Mouse (Mus musculus): ENCODE data around the gene Xcl1. TPM values are rescaled to one million over a fixed set of nuclear protein-coding genes. Genes with fewer than 3 reads are reported as not detected.

Xcl1 gene
- polyA plus RNA-seq, 1 experiment from 2014 or later, result not detected

DNA sequence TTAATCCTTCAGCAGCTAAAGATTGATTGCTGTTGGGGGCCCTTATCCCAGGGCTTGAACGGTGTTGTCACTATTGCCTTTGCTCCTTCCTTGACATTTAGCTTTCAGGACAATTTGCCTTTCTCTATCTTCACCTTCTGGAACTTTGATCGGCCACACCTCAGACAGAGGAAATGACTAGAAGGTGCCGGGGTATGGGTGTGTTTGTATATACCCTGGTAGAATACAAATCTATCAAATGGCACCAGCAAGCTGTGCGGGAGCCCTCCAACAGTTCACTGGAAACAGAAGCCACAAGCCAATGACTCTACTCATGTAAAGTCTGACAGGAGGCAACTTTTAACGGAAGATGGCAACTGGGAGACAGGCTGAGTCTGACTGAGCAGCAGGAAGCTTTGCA, 37.4 kb upstream of the Xcl1 start:
- Histone ChIP-seq H3K4me3 (replicated peaks; ENCODE audit: low read depth, low read length) (no peak overlapping the region), H3K27me3 (ENCODE audit: insufficient read depth, low read length) (no peaks in the 10 kb centered on the region), H3K4me1 (replicated peaks; ENCODE audit: insufficient read depth, low read length) (no peaks in the 10 kb centered on the region), H3K36me3 (ENCODE audit: insufficient read depth, low read length) (no peaks in the 10 kb centered on the region), H3K4me2 (ENCODE audit: low read length) (no peak overlapping the region), H3K9me3 (replicated peaks; ENCODE audit: low read length) (no peaks in the 10 kb centered on the region), H3K9ac (ENCODE audit: low read depth, low read length) (no peak overlapping the region), H3K27ac (no peak overlapping the region)
- 74% methylated on average over 5 of the region's 5 CpGs for WGBS
- ATAC-seq (replicated peaks; ENCODE audit: low FRiP score, low read depth), result no peak
- DNase-seq (ENCODE audit: low spot score), result no peak
- no peak for TF ChIP-seq CTCF (IDR thresholded peaks at IDR 0.05; ENCODE audit: low read depth)

DNA sequence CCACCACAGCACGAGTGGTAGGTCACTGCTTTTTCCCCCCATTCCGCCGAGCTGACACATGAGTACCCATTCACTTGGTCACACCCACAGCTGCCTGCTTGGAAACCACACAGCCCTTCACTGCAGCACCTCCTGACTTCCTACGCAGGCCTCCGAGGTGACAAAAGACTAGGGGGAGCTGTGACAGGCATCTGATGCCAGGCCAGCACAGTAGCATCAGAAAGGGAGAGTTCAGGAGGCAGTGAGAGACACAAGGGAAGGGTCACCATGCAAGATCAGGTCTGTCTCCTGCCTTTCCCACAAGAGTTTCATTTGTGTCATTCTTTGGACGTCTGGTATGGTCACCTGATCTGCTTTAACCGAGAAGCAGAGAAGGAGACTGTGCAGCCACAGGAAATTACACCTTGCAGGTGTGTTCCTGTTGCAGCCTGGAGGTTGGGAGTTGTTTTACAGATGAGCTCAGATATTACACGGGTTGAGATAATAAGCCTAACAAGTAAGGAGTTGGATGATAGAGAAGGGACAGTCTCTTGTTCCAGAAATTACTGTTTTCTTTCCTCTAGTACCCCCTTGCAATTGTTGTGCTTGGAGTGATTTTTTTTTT, 30.9 kb upstream of the Xcl1 start:
- Histone ChIP-seq H3K9me3 (replicated peaks; ENCODE audit: low read length) (no peaks in the 10 kb centered on the region), H3K27ac (no peak overlapping the region), H3K4me1 (replicated peaks; ENCODE audit: insufficient read depth, low read length) (no peaks in the 10 kb centered on the region), H3K4me2 (ENCODE audit: low read length) (no peak overlapping the region), H3K4me3 (replicated peaks; ENCODE audit: low read depth, low read length) (no peak overlapping the region), H3K9ac (ENCODE audit: low read depth, low read length) (no peak overlapping the region), H3K36me3 (ENCODE audit: insufficient read depth, low read length) (no peaks in the 10 kb centered on the region), H3K27me3 (ENCODE audit: insufficient read depth, low read length) (no peaks in the 10 kb centered on the region)
- TF ChIP-seq CTCF (IDR thresholded peaks at IDR 0.05; ENCODE audit: low read depth), result no peak
- ATAC-seq (replicated peaks; ENCODE audit: low FRiP score, low read depth) (no peak), DNase-seq (ENCODE audit: low spot score) (no peak)
- WGBS, result 34% methylated on average over 8 of the region's 8 CpGs

DNA sequence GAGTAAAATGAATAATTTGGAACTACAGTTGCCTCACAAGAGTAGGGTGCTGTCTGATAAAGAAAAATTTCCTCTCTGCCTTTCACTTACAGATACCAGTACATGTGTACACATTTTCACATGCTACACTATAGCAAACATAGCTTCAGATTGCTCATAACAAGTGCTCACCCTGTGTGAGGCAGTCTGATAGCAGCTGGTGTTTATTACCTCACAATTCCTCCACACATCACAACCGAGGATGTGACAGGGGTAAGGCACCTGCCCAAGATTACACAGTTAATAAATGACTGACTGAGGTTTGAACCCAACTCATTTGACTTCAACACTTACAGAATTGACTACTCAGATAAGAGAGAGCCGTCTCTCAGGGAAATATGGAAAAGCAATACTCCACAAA, 25.3 kb upstream of the Xcl1 start:
- Histone ChIP-seq H3K9me3 (replicated peaks; ENCODE audit: low read length) (no peaks in the 10 kb centered on the region), H3K4me3 (replicated peaks; ENCODE audit: low read depth, low read length) (no peak overlapping the region), H3K27ac (no peak overlapping the region), H3K9ac (ENCODE audit: low read depth, low read length) (no peak overlapping the region), H3K4me1 (replicated peaks; ENCODE audit: insufficient read depth, low read length) (no peaks in the 10 kb centered on the region), H3K36me3 (ENCODE audit: insufficient read depth, low read length) (no peaks in the 10 kb centered on the region), H3K4me2 (ENCODE audit: low read length) (no peak overlapping the region), H3K27me3 (ENCODE audit: insufficient read depth, low read length) (no peaks in the 10 kb centered on the region)
- WGBS, result 37% methylated on average over 2 of the region's 2 CpGs
- ATAC-seq (replicated peaks; ENCODE audit: low FRiP score, low read depth) (no peak), DNase-seq (ENCODE audit: low spot score) (no peak)
- TF ChIP-seq CTCF (IDR thresholded peaks at IDR 0.05; ENCODE audit: low read depth), result no peak

DNA sequence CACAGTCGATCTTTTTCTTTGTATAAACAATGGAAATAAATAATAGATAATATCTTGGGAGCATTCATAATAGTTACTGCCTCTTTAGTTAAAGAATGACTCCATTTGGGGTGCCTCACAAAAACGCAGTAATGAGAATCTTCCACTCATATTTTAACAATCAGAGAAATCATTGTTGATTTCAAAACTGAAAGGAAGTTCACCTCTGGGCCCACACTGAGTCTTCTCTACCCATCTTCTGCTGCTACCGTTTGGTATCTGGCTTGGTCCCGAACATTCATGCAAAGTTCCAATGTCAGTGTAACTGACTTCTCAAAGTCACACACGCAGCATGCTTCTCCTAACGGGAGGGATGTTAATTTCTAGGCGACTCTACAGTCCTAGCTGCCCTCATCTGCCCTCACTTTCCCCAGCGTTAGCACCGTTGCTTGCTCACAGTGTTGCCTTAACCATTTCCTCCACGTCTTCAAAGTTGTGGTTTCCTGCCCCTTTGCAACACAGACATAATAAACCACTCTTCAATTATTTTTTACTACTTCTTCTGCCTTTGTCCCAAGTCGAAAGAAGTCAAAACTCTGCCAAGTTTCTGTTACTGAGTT, 24.6 kb upstream of the Xcl1 start:
- DNase-seq (ENCODE audit: low spot score) (peak; percentile 11), ATAC-seq (replicated peaks; ENCODE audit: low FRiP score, low read depth) (no peak)
- no peaks in the 10 kb centered on the region for H3K9me3 ChIP-seq (replicated peaks; ENCODE audit: low read length)
- H3K27ac ChIP-seq, result no peak overlapping the region
- H3K9ac ChIP-seq (ENCODE audit: low read depth, low read length), result no peak overlapping the region
- no peaks in the 10 kb centered on the region for H3K4me1 ChIP-seq (replicated peaks; ENCODE audit: insufficient read depth, low read length)
- H3K36me3 ChIP-seq (ENCODE audit: insufficient read depth, low read length), result no peaks in the 10 kb centered on the region
- 50% methylated on average over 11 of the region's 11 CpGs for WGBS
- TF ChIP-seq CTCF (IDR thresholded peaks at IDR 0.05; ENCODE audit: low read depth), result no peak
- no peak overlapping the region for H3K4me2 ChIP-seq (ENCODE audit: low read length)
- no peak overlapping the region for H3K4me3 ChIP-seq (replicated peaks; ENCODE audit: low read depth, low read length)
- no peaks in the 10 kb centered on the region for H3K27me3 ChIP-seq (ENCODE audit: insufficient read depth, low read length)

DNA sequence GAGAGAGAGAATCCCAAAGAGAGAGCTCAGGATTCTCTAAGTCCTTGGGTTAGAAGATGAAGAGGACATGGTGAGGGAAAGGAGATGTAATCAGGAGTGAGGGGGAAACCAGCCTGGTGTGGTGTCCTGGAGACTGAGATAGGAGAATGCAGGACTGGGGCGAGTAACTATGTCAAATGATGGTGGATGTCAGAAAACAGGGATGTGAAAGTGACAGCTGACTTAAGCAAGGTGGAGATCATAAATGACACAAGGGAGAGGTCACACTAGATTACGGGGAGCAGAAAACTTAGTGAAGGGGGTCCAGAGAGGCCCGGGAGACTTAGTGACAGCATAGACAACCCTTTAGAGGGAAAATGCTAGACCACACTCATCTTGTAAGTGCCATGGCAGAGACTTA, 23.8 kb upstream of the Xcl1 start:
- H3K4me1 ChIP-seq (replicated peaks; ENCODE audit: insufficient read depth, low read length), result no peaks in the 10 kb centered on the region
- no peak overlapping the region for H3K4me3 ChIP-seq (replicated peaks; ENCODE audit: low read depth, low read length)
- DNase-seq (ENCODE audit: low spot score), result no peak
- no peak overlapping the region for H3K27ac ChIP-seq
- TF ChIP-seq CTCF (IDR thresholded peaks at IDR 0.05; ENCODE audit: low read depth), result no peak
- ATAC-seq (replicated peaks; ENCODE audit: low FRiP score, low read depth), result no peak
- no peak overlapping the region for H3K4me2 ChIP-seq (ENCODE audit: low read length)
- 88% methylated on average over 3 of the region's 3 CpGs for WGBS
- H3K9me3 ChIP-seq (replicated peaks; ENCODE audit: low read length), result no peaks in the 10 kb centered on the region
- no peaks in the 10 kb centered on the region for H3K36me3 ChIP-seq (ENCODE audit: insufficient read depth, low read length)
- no peaks in the 10 kb centered on the region for H3K27me3 ChIP-seq (ENCODE audit: insufficient read depth, low read length)
- H3K9ac ChIP-seq (ENCODE audit: low read depth, low read length), result no peak overlapping the region

DNA sequence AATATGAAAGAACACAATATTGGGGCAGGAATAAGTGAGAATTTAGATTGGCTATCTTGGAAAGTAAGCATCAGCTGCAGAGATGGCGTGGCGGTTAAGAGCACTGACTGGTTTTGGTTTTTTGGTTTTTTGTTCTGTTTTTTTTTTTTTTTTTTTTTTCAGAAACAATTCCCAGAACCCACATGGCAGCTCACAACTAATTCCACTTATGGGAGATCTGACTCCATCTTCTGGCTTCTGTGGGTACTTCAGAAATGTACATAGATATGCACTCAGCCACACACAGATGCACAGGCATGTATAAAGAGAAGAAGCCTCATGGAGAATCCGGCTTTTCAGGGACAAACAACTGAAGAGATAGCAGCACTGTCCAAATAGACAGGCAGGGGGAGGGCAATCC, 22.6 kb upstream of the Xcl1 start:
- WGBS, result 88% methylated on average over 3 of the region's 3 CpGs
- no peak overlapping the region for H3K9ac ChIP-seq (ENCODE audit: low read depth, low read length)
- no peaks in the 10 kb centered on the region for H3K9me3 ChIP-seq (replicated peaks; ENCODE audit: low read length)
- ATAC-seq (replicated peaks; ENCODE audit: low FRiP score, low read depth), result no peak
- H3K4me2 ChIP-seq (ENCODE audit: low read length), result no peak overlapping the region
- no peak for DNase-seq (ENCODE audit: low spot score)
- no peaks in the 10 kb centered on the region for H3K36me3 ChIP-seq (ENCODE audit: insufficient read depth, low read length)
- no peaks in the 10 kb centered on the region for H3K4me1 ChIP-seq (replicated peaks; ENCODE audit: insufficient read depth, low read length)
- H3K4me3 ChIP-seq (replicated peaks; ENCODE audit: low read depth, low read length), result no peak overlapping the region
- no peak overlapping the region for H3K27ac ChIP-seq
- H3K27me3 ChIP-seq (ENCODE audit: insufficient read depth, low read length), result no peaks in the 10 kb centered on the region
- 0 out of 2 replicates have a peak, but pooled peaks have one; percentile 7 for TF ChIP-seq CTCF (IDR thresholded peaks at IDR 0.05; ENCODE audit: low read depth)

All from kidney, postnatal 0 days (tissue).